Mouse (Mus musculus) heart, embryonic 13.5 days (tissue): ENCODE data around the gene Tspo2. TPM values are rescaled to one million over a fixed set of nuclear protein-coding genes. Genes with fewer than 3 reads are reported as not detected.
A peak's percentile ranks its signal among the peaks of the same experiment; 100 is the strongest.

Experiments
- ATAC-seq: fragments of 200-750 bp; cut with Nextera tagmentation; 2 replicates; pipeline ENCODE4 v1.8.0; 2017; ENCODE audit warnings: moderate TSS enrichment; ENCODE audit not compliant: insufficient number of reproducible peaks, low FRiP score, low TSS enrichment; ENCODE audit errors: extremely low read depth
- H3K27ac ChIP-seq: fragments of 300-500 bp; sonication (generic); replicated peaks from 2 replicates; pipeline ENCODE4 v1.5.1; 2015; ENCODE audit warnings: moderate library complexity, mild to moderate bottlenecking, inconsistent platforms
- H3K27me3 ChIP-seq: fragments of 300-500 bp; sonication (generic); replicated peaks from 2 replicates; pipeline ENCODE4 v1.6.1; 2015; ENCODE audit warnings: mild to moderate bottlenecking, inconsistent platforms
- H3K36me3 ChIP-seq: fragments of 300-500 bp; sonication (generic); 2 replicates; pipeline ENCODE4 v1.6.1; 2015; ENCODE audit warnings: mild to moderate bottlenecking, inconsistent platforms
- H3K4me1 ChIP-seq: fragments of 300-500 bp; sonication (generic); 2 replicates; pipeline ENCODE4 v1.6.1; 2015; ENCODE audit warnings: inconsistent platforms
- H3K4me2 ChIP-seq: fragments of 300-500 bp; sonication (generic); 2 replicates; pipeline ENCODE4 v1.6.1; 2015; ENCODE audit warnings: inconsistent platforms, mild to moderate bottlenecking, moderate library complexity
- H3K4me3 ChIP-seq: fragments of 300-500 bp; sonication (generic); 2 replicates; pipeline ENCODE4 v1.5.1; 2015; ENCODE audit warnings: moderate library complexity, mild to moderate bottlenecking, inconsistent platforms
- H3K9ac ChIP-seq: fragments of 300-500 bp; sonication (generic); 2 replicates; pipeline ENCODE4 v1.6.1; 2015; ENCODE audit warnings: inconsistent platforms, mild to moderate bottlenecking, moderate library complexity
- H3K9me3 ChIP-seq: fragments of 300-500 bp; sonication (generic); 2 replicates; pipeline ENCODE4 v1.6.1; 2016; ENCODE audit warnings: inconsistent platforms
- WGBS: fragments of 180-500 bp; shearing (Covaris S2); methylation state at CpG from one replicate; pipeline ENCODE4 v1.1.7; 2015; ENCODE audit warnings: mixed read lengths; 5-methylcytosine and 5-hydroxymethylcytosine counted together
- polyA plus RNA-seq: library from polyadenylated mRNA; unstranded; fragments of >200 nt; fragmentation: Nextera tagmentation; extraction: Ambion mirVana; gene quantifications from 2 replicates; pipeline ENCODE4 v1.2.1, GENCODE M21; 2015

Tspo2 gene
- polyA plus RNA-seq, 1 experiment from 2014 or later = 8.8 TPM

- 6% methylated on average over 22 of the region's 22 CpGs for WGBS
- Histone ChIP-seq H3K9me3 (no peaks in the 10 kb centered on the region), H3K27me3 (peaks cover 44% of the 10 kb centered on the region), H3K27ac (no peak overlapping the region), H3K36me3 (no peaks in the 10 kb centered on the region), H3K4me3 (peak overlapping the region; percentile 42), H3K4me2 (peak overlapping the region; percentile 65), H3K4me1 (peaks cover 8% of the 10 kb centered on the region), H3K9ac (peak overlapping the region; percentile 25; the same call in 1 of the 2 replicates)
- ATAC-seq = no peak
These were observed 16.3 kb upstream of the Tspo2 start for GRCm38 (mm10) chr17:48467395-48468231.

- peak overlapping the region; percentile 25; the same call in 1 of the 2 replicates for H3K9ac ChIP-seq
- ATAC-seq = no peak
- no peaks in the 10 kb centered on the region for H3K9me3 ChIP-seq
- H3K27ac ChIP-seq = no peak overlapping the region
- H3K4me2 ChIP-seq = peak overlapping the region; percentile 65
- H3K4me3 ChIP-seq = peak overlapping the region; percentile 42
- H3K27me3 ChIP-seq = peaks cover 44% of the 10 kb centered on the region
- WGBS = 21% methylated on average over 22 of the region's 22 CpGs
- H3K4me1 ChIP-seq = peaks cover 8% of the 10 kb centered on the region
- H3K36me3 ChIP-seq = no peaks in the 10 kb centered on the region
These were observed 15.6 kb upstream of the Tspo2 start for GRCm38 (mm10) chr17:48466769-48467394.

- Histone ChIP-seq H3K4me2 (no peak overlapping the region), H3K9ac (no peak overlapping the region), H3K4me1 (peaks cover 8% of the 10 kb centered on the region), H3K4me3 (no peak overlapping the region), H3K27ac (no peak overlapping the region), H3K9me3 (no peaks in the 10 kb centered on the region), H3K27me3 (peaks cover 38% of the 10 kb centered on the region), H3K36me3 (no peaks in the 10 kb centered on the region)
- ATAC-seq = no peak
- 85% methylated on average over 4 of the region's 4 CpGs for WGBS
These were observed 12.1 kb upstream of the Tspo2 start for GRCm38 (mm10) chr17:48463391-48463790.

GRCm38 (mm10) chr17:48462096-48462495 is 10.8 kb upstream of the Tspo2 start:
- Histone ChIP-seq H3K4me2 (no peak overlapping the region), H3K4me3 (no peak overlapping the region)
- 87% methylated on average over 13 of the region's 13 CpGs for WGBS

GRCm38 (mm10) chr17:48457971-48458653 is 6.8 kb upstream of the Tspo2 start:
- WGBS = 66% methylated on average over 13 of the region's 13 CpGs
- no peaks in the 10 kb centered on the region for H3K27me3 ChIP-seq
- H3K36me3 ChIP-seq = no peaks in the 10 kb centered on the region
- H3K4me2 ChIP-seq = no peak overlapping the region
- ATAC-seq = no peak
- H3K27ac ChIP-seq = no peak overlapping the region
- H3K4me3 ChIP-seq = no peak overlapping the region
- H3K9ac ChIP-seq = no peak overlapping the region
- H3K9me3 ChIP-seq = no peaks in the 10 kb centered on the region
- H3K4me1 ChIP-seq = no peaks in the 10 kb centered on the region

More at GRCm38 (mm10) chr17:48462096-48462495, 10.8 kb upstream of the Tspo2 start:
- H3K4me1 ChIP-seq = peaks cover 4% of the 10 kb centered on the region
- ATAC-seq = no peak
- H3K27ac ChIP-seq = no peak overlapping the region
- no peak overlapping the region for H3K9ac ChIP-seq
- H3K27me3 ChIP-seq = peaks cover 27% of the 10 kb centered on the region
- H3K9me3 ChIP-seq = no peaks in the 10 kb centered on the region
- no peaks in the 10 kb centered on the region for H3K36me3 ChIP-seq

GRCm38 (mm10) chr17:48455955-48456354 is 4.6 kb upstream of the Tspo2 start:
- Histone ChIP-seq H3K4me1 (peaks cover 9% of the 10 kb centered on the region), H3K27me3 (no peaks in the 10 kb centered on the region), H3K4me3 (no peak overlapping the region), H3K4me2 (no peak overlapping the region), H3K27ac (no peak overlapping the region), H3K9me3 (no peaks in the 10 kb centered on the region), H3K36me3 (no peaks in the 10 kb centered on the region), H3K9ac (no peak overlapping the region)
- ATAC-seq = no peak
- 74% methylated on average over 2 of the region's 2 CpGs for WGBS

GRCm38 (mm10) chr17:48454688-48455087 is 3.4 kb upstream of the Tspo2 start, which contains the start of gene Unc5cl:
Gene Unc5cl (plus strand): TSS chr17:48454901.
- Histone ChIP-seq H3K4me1 (peaks cover 9% of the 10 kb centered on the region), H3K4me3 (peak within 1 kb of the TSS; percentile 20), H3K4me2 (peak within 1 kb of the TSS; percentile 47), H3K9ac (peak within 1 kb of the TSS; percentile 19), H3K27ac (no peak within 1 kb of the TSS), H3K27me3 (no peaks in the 10 kb centered on the region), H3K36me3 (no peaks in the 10 kb centered on the region), H3K9me3 (no peaks in the 10 kb centered on the region)
- WGBS = 53% methylated on average over 11 of the region's 11 CpGs
- ATAC-seq = no peak

GRCm38 (mm10) chr17:48454190-48454589 is 2.9 kb upstream of the Tspo2 start:
- Histone ChIP-seq H3K4me1 (peaks cover 9% of the 10 kb centered on the region), H3K9ac (peak overlapping the region; percentile 19; the same call in 1 of the 2 replicates), H3K36me3 (no peaks in the 10 kb centered on the region), H3K4me3 (peak overlapping the region; percentile 20), H3K9me3 (no peaks in the 10 kb centered on the region), H3K4me2 (peak overlapping the region; percentile 47), H3K27ac (no peak overlapping the region), H3K27me3 (no peaks in the 10 kb centered on the region)
- ATAC-seq = no peak
- WGBS = 39% methylated on average over 7 of the region's 7 CpGs

GRCm38 (mm10) chr17:48453489-48453888 is 2.2 kb upstream of the Tspo2 start:
- ATAC-seq = no peak
- WGBS = 69% methylated on average over 7 of the region's 7 CpGs
- no peak overlapping the region for H3K9ac ChIP-seq
- no peak overlapping the region for H3K27ac ChIP-seq
- no peak overlapping the region for H3K4me2 ChIP-seq
- peaks cover 9% of the 10 kb centered on the region for H3K4me1 ChIP-seq
- no peaks in the 10 kb centered on the region for H3K9me3 ChIP-seq
- H3K27me3 ChIP-seq = no peaks in the 10 kb centered on the region
- no peaks in the 10 kb centered on the region for H3K36me3 ChIP-seq
- H3K4me3 ChIP-seq = no peak overlapping the region

GRCm38 (mm10) chr17:48451753-48452444 is 577 bp upstream of the Tspo2 start:
- H3K27me3 ChIP-seq = no peaks in the 10 kb centered on the region

More at GRCm38 (mm10) chr17:48451753-48452444, 577 bp upstream of the Tspo2 start:
- H3K4me3 ChIP-seq = no peak overlapping the region
- peak overlapping the region; percentile 35; the same call in 1 of the 2 replicates for H3K4me2 ChIP-seq
- ATAC-seq = no peak
- H3K4me1 ChIP-seq = peaks cover 14% of the 10 kb centered on the region
- whole genome bisulfite sequencing = 64% methylated on average over 9 of the region's 9 CpGs
- H3K9me3 ChIP-seq = no peaks in the 10 kb centered on the region
- H3K9ac ChIP-seq = no peak overlapping the region
- no peaks in the 10 kb centered on the region for H3K36me3 ChIP-seq
- H3K27ac ChIP-seq = no peak overlapping the region
